Mouse (Mus musculus) effector memory CD4-positive, alpha-beta T cell, adult 5 months (primary cell): Measurements from ENCODE around the gene Ahsg. TPM values are rescaled to one million over a fixed set of nuclear protein-coding genes. Genes with fewer than 3 reads are reported as not detected.

Source experiments
- polyA plus RNA-seq: library from polyadenylated mRNA; unstranded; fragments of 100-300 nt; shearing (Covaris generic); gene quantifications from one replicate; pipeline ENCODE4 v1.2.1, GENCODE M21; 2017

The Ahsg gene
- polyA plus RNA-seq: not detected

DNA sequence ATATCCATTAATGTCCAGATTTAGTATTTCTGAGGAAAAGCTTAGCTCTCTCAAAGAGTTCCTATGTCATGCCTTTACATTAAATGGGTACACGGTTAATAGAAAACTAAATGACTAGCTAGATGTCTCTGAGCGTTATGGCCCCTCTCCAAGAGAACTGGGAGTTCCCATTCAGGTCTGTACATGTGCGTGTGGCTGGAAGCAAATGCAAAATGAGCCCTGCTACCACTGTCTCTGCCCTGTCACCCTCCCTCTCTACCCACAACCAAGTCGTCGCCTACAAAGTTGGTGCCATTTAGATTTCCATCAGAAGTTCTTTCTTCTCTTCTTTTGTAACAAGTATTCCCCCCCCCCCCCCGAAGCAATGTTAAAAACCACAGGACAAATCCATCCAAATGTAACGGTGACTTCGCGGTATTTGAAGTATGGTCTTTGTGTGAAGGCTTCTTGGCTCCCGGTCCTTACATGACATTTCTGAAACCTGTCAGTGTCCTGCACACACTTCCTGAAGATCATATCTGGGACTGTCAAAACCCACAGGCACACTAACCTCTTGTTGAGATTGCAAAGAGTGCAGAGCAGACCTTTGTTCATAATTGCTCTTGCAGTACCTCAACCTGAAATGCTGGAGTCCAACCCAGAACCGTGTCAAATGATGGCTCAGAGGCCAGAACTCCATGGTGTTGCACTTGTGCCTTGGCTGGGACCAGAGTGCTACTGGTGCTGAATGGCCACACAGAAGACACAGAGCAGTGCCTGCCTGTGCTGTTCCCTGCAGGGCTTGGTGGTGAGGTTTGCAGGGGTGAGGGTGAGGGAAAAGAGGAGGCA, at the start of gene Ahsg:
Ahsg (plus strand) TSS at position 595 of the 828 bp plus-strand sequence.

DNA sequence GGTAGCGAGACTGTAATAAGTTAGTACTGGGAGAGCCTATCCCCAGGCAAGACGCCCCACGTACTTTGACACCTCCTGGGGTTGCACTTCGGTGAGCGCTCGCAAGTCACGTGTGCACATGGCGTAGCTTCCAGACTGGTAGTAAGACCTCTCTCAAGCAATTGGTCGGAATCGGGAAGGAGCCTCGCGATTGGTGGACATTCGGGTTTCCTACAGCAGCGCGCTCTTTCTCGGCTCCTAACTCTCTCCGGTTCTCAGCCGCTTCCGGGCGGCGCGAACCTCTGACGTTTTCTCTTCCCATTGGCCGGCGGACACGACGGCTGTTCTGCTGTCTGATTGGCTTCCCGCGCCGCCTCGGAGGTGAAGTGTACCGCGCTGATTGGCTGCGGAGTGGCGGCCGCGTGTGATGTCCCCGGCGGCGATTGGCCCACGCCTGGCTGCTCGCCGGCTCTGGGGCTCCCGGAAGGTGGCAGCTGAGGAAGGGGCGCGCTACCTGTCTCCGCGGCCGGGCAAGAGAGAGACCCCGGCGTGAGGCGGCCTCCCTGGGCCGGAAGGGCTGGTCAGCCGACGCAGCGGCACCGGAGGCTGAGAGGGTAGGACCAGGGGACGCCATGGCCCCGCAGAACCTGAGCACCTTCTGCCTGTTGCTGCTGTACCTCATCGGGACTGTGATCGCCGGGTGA, 33.5 kb upstream of the Ahsg start, which contains the start of the genes Tbccd1 and Dnajb11:
Tbccd1 (minus strand) TSS at position 239 of the 683 bp plus-strand sequence.
Dnajb11 (plus strand) TSS at position 415 of the 683 bp plus-strand sequence.

DNA sequence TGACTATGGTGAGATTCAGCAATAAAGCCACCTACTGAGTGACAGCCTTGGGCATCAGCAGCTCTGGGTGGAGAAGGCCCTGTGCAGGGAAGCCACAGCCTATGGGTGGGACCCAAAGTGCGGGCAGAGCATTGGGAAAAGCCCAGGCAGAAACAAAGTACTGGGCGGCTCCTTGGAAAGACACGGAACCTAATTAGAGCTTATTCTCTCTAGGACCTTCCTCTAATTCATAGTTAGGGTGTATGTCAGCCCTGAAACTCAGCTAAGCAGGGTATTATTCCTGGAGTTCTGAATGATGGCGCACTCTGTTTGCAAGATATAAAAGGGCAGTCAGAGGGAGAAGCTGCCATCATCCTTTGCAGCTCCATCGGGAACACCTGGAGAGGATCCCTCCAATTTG, 27.0 kb downstream of the Ahsg start, which contains the start of gene Fetub:
Fetub (plus strand) TSS at position 301 of the 400 bp plus-strand sequence.

Other genes with a start within 250 kb of the Ahsg start
- 2.8 TPM for gene Dgkg, start 234.1 kb upstream of the Ahsg start, polyA plus RNA-seq
- not detected for gene Crygs, start 79.7 kb upstream of the Ahsg start, polyA plus RNA-seq
- gene Tbccd1, start 33.6 kb upstream of the Ahsg start, polyA plus RNA-seq: 10.4 TPM
- 72.5 TPM for gene Dnajb11, start 33.4 kb upstream of the Ahsg start, polyA plus RNA-seq
- gene Fetub, start 27.1 kb downstream of the Ahsg start, polyA plus RNA-seq: not detected
- gene Hrg, start 59.8 kb downstream of the Ahsg start, polyA plus RNA-seq: not detected
- not detected for gene Kng2, start 138.2 kb downstream of the Ahsg start, polyA plus RNA-seq
- not detected for gene Kng1, start 166.6 kb downstream of the Ahsg start, polyA plus RNA-seq
- gene Eif4a2, start 216.2 kb downstream of the Ahsg start, polyA plus RNA-seq: 432 TPM
- 15.6 TPM for gene Rfc4, start 236.5 kb downstream of the Ahsg start, polyA plus RNA-seq